Mouse (Mus musculus): Measurements from ENCODE around the gene Safb2. TPM values are rescaled to one million over a fixed set of nuclear protein-coding genes. Genes with fewer than 3 reads are reported as not detected.

Safb2 gene
- polyA plus RNA-seq, 1 experiment = 77.1 TPM

DNA sequence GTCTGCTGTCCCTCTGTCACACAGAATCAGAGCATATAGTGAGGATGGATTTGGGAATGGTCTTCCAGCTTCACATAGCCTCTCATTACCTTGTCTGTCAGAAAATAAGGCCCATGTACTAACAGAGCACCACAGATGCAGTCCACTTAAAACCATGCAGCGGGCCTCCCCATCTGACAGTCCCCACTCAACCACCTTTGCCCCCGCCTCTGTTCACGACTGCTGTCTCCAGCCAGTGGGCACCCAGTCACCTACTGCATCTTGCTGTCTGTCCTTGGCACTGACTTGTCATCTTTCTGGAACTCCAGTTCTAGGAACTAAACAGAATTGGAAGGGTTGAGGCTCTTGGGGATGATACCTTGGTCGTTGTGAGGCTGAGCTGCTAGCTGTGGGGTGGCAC is 4.5 kb upstream of the Safb2 start:
- Histone ChIP-seq H3K27me3 (replicated peaks; ENCODE audit: control insufficient read depth, insufficient read depth, low read length) (no peaks in the 10 kb centered on the region), H3K36me3 (ENCODE audit: control insufficient read depth, insufficient read depth, low read length) (peaks cover 4% of the 10 kb centered on the region), H3K27ac (ENCODE audit: insufficient read depth, low read depth, low read length) (no peak overlapping the region), H3K4me1 (ENCODE audit: control insufficient read depth, insufficient read depth, low read length) (peaks cover 15% of the 10 kb centered on the region), H3K4me3 (ENCODE audit: insufficient read depth, low read depth, low read length) (no peak overlapping the region)
- TF ChIP-seq POLR2A (IDR thresholded peaks at IDR 0.05; ENCODE audit: low read depth, low read length) (no peak), CTCF (conservative IDR thresholded peaks at IDR 0.05; ENCODE audit: insufficient read depth, insufficient read length, low read depth, low read length) (no peak)
- no peak for DNase-seq
- 85% methylated on average over 4 of the region's 4 CpGs for WGBS

DNA sequence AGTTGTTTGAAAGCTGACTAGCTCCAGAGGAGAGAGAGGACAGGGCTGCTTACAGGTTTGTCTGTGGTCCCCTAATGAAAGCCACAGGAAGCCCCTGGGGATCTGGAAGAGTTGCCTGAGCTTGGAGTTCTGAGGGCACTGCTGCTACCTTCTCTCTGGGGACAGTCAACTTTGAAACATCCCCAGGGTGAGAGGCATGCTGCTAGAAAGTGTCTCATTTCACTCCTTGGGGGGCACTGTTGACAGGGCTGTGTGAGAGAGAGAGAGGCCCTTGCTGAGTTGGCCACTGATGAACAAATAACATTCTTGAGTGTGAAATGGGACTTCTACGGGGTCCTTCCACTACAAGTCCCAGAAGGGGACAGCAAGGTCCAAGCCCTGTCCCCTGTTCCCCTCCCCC is 3.4 kb upstream of the Safb2 start:
- no peak for TF ChIP-seq POLR2A (IDR thresholded peaks at IDR 0.05; ENCODE audit: low read depth, low read length)
- TF ChIP-seq CTCF (conservative IDR thresholded peaks at IDR 0.05; ENCODE audit: insufficient read depth, insufficient read length, low read depth, low read length) = no peak
- H3K4me3 ChIP-seq (ENCODE audit: insufficient read depth, low read depth, low read length) = no peak overlapping the region
- WGBS = 33% methylated on average over 1 of the region's 1 CpGs
- H3K27me3 ChIP-seq (replicated peaks; ENCODE audit: control insufficient read depth, insufficient read depth, low read length) = no peaks in the 10 kb centered on the region
- DNase-seq = no peak
- peaks cover 4% of the 10 kb centered on the region for H3K36me3 ChIP-seq (ENCODE audit: control insufficient read depth, insufficient read depth, low read length)
- no peak overlapping the region for H3K27ac ChIP-seq (ENCODE audit: insufficient read depth, low read depth, low read length)
- peaks cover 22% of the 10 kb centered on the region for H3K4me1 ChIP-seq (ENCODE audit: control insufficient read depth, insufficient read depth, low read length)

DNA sequence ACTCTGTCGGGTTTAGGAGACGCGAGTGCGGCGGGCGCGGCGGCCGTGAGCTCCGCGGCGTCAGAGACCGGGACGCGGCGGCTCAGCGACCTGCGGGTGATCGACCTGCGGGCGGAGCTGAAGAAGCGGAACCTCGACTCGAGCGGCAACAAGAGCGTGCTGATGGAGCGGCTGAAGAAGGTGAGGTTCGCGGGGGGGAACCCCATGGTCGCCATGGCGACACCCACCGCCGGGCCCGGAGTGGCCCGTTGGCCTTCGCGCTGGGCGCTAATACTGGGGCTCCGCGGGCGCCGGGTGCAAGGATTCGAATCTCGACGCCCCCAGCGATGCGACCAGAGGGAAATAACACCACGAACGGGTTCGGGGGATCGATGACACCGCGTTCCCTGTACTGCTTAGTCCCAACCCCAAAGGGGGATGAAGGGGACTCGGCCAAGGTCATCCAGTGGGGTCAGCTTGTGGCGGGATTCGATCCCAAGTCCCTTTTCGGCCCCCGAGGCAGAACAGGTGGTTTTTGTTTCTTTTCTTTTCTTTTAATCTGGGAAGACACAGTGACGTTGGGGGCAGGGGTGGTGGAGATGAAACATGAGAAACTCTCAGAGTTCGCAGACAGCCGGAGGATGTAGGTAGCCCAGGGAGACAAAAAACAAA is 911 bp upstream of the Safb2 start:
- H3K4me1 ChIP-seq (ENCODE audit: control insufficient read depth, insufficient read depth, low read length) = peaks cover 23% of the 10 kb centered on the region
- TF ChIP-seq POLR2A (IDR thresholded peaks at IDR 0.05; ENCODE audit: low read depth, low read length) = no peak
- TF ChIP-seq CTCF (conservative IDR thresholded peaks at IDR 0.05; ENCODE audit: insufficient read depth, insufficient read length, low read depth, low read length) = no peak
- under 1% methylated on average over 60 of the region's 61 CpGs for WGBS

DNA sequence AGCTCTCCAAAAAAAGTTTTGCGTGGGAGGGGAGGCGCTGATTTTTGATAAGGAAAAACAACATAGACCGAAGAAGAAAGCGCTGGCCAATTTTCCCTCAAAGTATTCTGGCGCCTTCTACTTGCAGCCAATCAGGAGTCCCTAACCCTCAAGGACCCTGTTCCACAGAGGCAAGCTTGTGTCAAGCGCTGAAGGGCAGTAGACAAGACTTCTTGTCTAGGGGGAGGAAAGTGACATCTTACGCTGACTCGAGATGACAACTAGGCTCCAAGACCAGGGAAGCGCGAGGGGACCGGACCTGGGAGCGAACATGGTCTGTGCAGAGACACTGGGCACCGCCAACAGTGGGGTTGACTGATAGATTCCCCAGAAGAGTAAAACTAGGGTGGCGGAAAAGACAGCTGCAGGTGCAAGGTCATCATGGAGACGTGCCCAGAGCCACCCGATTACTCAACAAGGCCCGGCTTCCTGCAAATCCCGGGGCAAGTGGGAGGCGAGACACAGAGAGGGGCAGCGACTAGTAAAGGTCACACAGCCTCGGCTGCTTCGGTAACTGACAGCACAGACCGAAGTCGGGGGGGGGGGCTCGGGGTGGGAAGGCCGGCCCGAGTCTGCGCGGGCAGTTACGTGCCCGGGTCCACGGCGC is 651 bp downstream of the Safb2 start:
- Histone ChIP-seq H3K36me3 (ENCODE audit: control insufficient read depth, insufficient read depth, low read length) (no peaks in the 10 kb centered on the region; the same call in 1 of the 2 replicates), H3K27me3 (replicated peaks; ENCODE audit: control insufficient read depth, insufficient read depth, low read length) (no peaks in the 10 kb centered on the region), H3K4me1 (ENCODE audit: control insufficient read depth, insufficient read depth, low read length) (peaks cover 23% of the 10 kb centered on the region), H3K27ac (ENCODE audit: insufficient read depth, low read depth, low read length) (peak overlapping the region; percentile 90), H3K4me3 (ENCODE audit: insufficient read depth, low read depth, low read length) (peak overlapping the region; percentile 98)
- under 1% methylated on average over 33 of the region's 33 CpGs for WGBS
- TF ChIP-seq CTCF (conservative IDR thresholded peaks at IDR 0.05; ENCODE audit: insufficient read depth, insufficient read length, low read depth, low read length) = no peak
- TF ChIP-seq POLR2A (IDR thresholded peaks at IDR 0.05; ENCODE audit: low read depth, low read length) = no peak
- no peak for DNase-seq

More for the DNA sequence above, 911 bp upstream of the Safb2 start:
- Histone ChIP-seq H3K36me3 (ENCODE audit: control insufficient read depth, insufficient read depth, low read length) (peaks cover 3% of the 10 kb centered on the region), H3K27me3 (replicated peaks; ENCODE audit: control insufficient read depth, insufficient read depth, low read length) (no peaks in the 10 kb centered on the region), H3K27ac (ENCODE audit: insufficient read depth, low read depth, low read length) (peak overlapping the region; percentile 78), H3K4me3 (ENCODE audit: insufficient read depth, low read depth, low read length) (peak overlapping the region; percentile 66)
- no peak for DNase-seq

DNA sequence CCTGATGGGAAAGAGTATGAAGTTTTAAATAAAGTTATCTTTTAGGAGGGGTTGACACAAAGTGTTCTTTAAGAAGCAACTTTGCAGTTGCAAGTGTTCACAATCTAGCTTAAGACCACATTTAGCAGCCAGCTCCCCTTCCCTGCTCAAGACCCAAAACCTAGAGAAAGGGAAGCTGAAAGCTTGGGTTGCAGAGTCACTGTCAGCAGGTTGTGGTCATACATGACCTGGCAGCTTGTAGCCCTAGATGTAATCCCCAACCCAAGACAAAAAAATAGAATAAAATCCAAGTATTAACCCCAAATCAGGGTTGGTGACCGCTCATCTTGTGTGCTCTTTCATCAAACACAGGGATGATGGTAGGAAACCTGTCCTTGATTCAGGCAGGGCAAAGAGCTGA is 1.3 kb downstream of the Safb2 start:
- DNase-seq = no peak
- H3K27ac ChIP-seq (ENCODE audit: insufficient read depth, low read depth, low read length) = no peak overlapping the region
- 47% methylated on average over 1 of the region's 1 CpGs for WGBS
- no peaks in the 10 kb centered on the region; the same call in 1 of the 2 replicates for H3K36me3 ChIP-seq (ENCODE audit: control insufficient read depth, insufficient read depth, low read length)
- no peaks in the 10 kb centered on the region for H3K27me3 ChIP-seq (replicated peaks; ENCODE audit: control insufficient read depth, insufficient read depth, low read length)
- peaks cover 23% of the 10 kb centered on the region for H3K4me1 ChIP-seq (ENCODE audit: control insufficient read depth, insufficient read depth, low read length)
- peak overlapping the region; percentile 98 for H3K4me3 ChIP-seq (ENCODE audit: insufficient read depth, low read depth, low read length)
- TF ChIP-seq CTCF (conservative IDR thresholded peaks at IDR 0.05; ENCODE audit: insufficient read depth, insufficient read length, low read depth, low read length) (no peak), POLR2A (IDR thresholded peaks at IDR 0.05; ENCODE audit: low read depth, low read length) (no peak)

DNA sequence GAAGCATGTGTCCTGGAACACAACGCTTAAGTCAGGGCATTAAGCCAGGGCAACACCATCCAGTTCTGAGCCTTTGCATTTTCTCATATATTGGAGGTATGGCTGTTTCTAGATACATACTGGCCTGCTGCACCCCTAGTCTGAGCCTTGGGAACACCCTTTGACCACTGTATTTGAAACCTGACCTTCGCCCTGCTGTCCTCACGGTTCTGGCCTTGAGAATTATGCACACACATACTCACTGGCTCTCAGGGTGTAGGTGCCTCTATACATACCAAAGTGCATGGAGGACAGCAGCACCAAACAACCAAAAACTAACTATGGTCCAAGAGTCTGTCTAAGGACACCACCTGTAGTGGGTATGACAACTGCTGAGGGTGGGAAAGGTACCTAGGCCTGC is 11.4 kb downstream of the Safb2 start:
- no peaks in the 10 kb centered on the region; the same call in none of the 2 replicates for H3K36me3 ChIP-seq (ENCODE audit: control insufficient read depth, insufficient read depth, low read length)
- 74% methylated on average over 3 of the region's 3 CpGs for WGBS
- no peaks in the 10 kb centered on the region for H3K27me3 ChIP-seq (replicated peaks; ENCODE audit: control insufficient read depth, insufficient read depth, low read length)
- no peak overlapping the region for H3K27ac ChIP-seq (ENCODE audit: insufficient read depth, low read depth, low read length)
- TF ChIP-seq CTCF (conservative IDR thresholded peaks at IDR 0.05; ENCODE audit: insufficient read depth, insufficient read length, low read depth, low read length) (no peak), POLR2A (IDR thresholded peaks at IDR 0.05; ENCODE audit: low read depth, low read length) (no peak)
- DNase-seq = peak; percentile 32
- no peaks in the 10 kb centered on the region for H3K4me1 ChIP-seq (ENCODE audit: control insufficient read depth, insufficient read depth, low read length)
- H3K4me3 ChIP-seq (ENCODE audit: insufficient read depth, low read depth, low read length) = no peak overlapping the region

DNA sequence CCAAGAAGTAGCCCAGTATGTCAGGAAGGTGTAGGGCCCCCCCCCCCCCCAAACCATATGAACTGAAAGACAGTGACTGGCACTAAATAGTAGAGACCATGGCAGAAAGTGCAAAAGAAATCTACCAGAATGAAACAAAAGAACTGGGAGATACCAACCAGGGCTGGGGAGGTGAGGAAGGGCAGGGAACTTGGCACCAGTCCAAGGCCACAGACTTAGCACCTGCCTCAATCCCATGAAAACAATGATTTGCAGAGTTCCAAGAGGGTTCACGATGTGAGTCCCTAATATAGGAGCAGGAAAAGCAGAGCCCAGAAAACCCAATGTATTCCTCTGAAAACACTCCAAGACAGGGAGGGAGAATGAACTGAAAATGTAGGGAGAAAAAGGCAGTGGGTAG is 12.2 kb downstream of the Safb2 start:
- Histone ChIP-seq H3K4me3 (ENCODE audit: insufficient read depth, low read depth, low read length) (no peak overlapping the region), H3K36me3 (ENCODE audit: control insufficient read depth, insufficient read depth, low read length) (no peaks in the 10 kb centered on the region; the same call in none of the 2 replicates), H3K27ac (ENCODE audit: insufficient read depth, low read depth, low read length) (no peak overlapping the region), H3K4me1 (ENCODE audit: control insufficient read depth, insufficient read depth, low read length) (no peaks in the 10 kb centered on the region), H3K27me3 (replicated peaks; ENCODE audit: control insufficient read depth, insufficient read depth, low read length) (no peaks in the 10 kb centered on the region)
- peak; percentile 31 for DNase-seq
- no peak for TF ChIP-seq CTCF (conservative IDR thresholded peaks at IDR 0.05; ENCODE audit: insufficient read depth, insufficient read length, low read depth, low read length)
- no peak for TF ChIP-seq POLR2A (IDR thresholded peaks at IDR 0.05; ENCODE audit: low read depth, low read length)
- WGBS = 18% methylated on average over 1 of the region's 1 CpGs

Data from kidney, adult 2 months (tissue).